Mouse (Mus musculus): ENCODE data around the gene Tlx2.

Tlx2 gene

GRCm38 (mm10) chr6:83092416-83093127 lies 22.5 kb upstream of the Tlx2 start:
- DNase-seq (ENCODE audit: low spot score in 2 of 2): no peak

GRCm38 (mm10) chr6:83087926-83088260 lies 17.8 kb upstream of the Tlx2 start:
- DNase-seq (ENCODE audit: low spot score in 2 of 2): no peak

GRCm38 (mm10) chr6:83087205-83087925 lies 17.3 kb upstream of the Tlx2 start:
- DNase-seq (ENCODE audit: low spot score in 2 of 2): no peak

- no peak for DNase-seq (ENCODE audit: low spot score in 2 of 2)
Measured at GRCm38 (mm10) chr6:83086121-83087035, 16.3 kb upstream of the Tlx2 start, which contains the start of gene Lbx2. Lbx2 (plus strand) TSS chr6:83086367.

GRCm38 (mm10) chr6:83084477-83084876 lies 14.4 kb upstream of the Tlx2 start:
- DNase-seq (ENCODE audit: low spot score in 2 of 2): no peak

- no peak for DNase-seq (ENCODE audit: low spot score in 2 of 2)
Measured at GRCm38 (mm10) chr6:83083497-83083896, 13.4 kb upstream of the Tlx2 start.

GRCm38 (mm10) chr6:83080210-83080609 lies 10.1 kb upstream of the Tlx2 start:
- no peak for DNase-seq (ENCODE audit: low spot score in 2 of 2)

- peak; percentile 93 to 99 for DNase-seq (ENCODE audit: low spot score in 2 of 2)
Measured at GRCm38 (mm10) chr6:83078324-83078858, 8.3 kb upstream of the Tlx2 start.

- DNase-seq (ENCODE audit: low spot score in 2 of 2): peak in 1 of 2 experiments; percentile 49
Measured at GRCm38 (mm10) chr6:83077630-83078323, 7.7 kb upstream of the Tlx2 start, which contains the start of gene Pcgf1. Pcgf1 (plus strand) TSS chr6:83077869.

GRCm38 (mm10) chr6:83074979-83075378 lies 4.9 kb upstream of the Tlx2 start:
- no peak for DNase-seq (ENCODE audit: low spot score in 2 of 2)

GRCm38 (mm10) chr6:83071220-83071619 lies 1.1 kb upstream of the Tlx2 start:
- DNase-seq (ENCODE audit: low spot score in 2 of 2): no peak

- no peak for DNase-seq (ENCODE audit: low spot score in 2 of 2)
Measured at GRCm38 (mm10) chr6:83070311-83071219, 472 bp upstream of the Tlx2 start.

- no peak for DNase-seq (ENCODE audit: low spot score in 2 of 2)
Measured at GRCm38 (mm10) chr6:83069488-83070246, 426 bp downstream of the Tlx2 start.

GRCm38 (mm10) chr6:83068706-83069487 lies 1.2 kb downstream of the Tlx2 start:
- DNase-seq (ENCODE audit: low spot score in 2 of 2): no peak

- DNase-seq (ENCODE audit: low spot score in 2 of 2): no peak
Measured at GRCm38 (mm10) chr6:83068221-83068620, 1.9 kb downstream of the Tlx2 start.

GRCm38 (mm10) chr6:83066441-83066840 lies 3.7 kb downstream of the Tlx2 start:
- no peak for DNase-seq (ENCODE audit: low spot score in 2 of 2)

- DNase-seq (ENCODE audit: low spot score in 2 of 2): no peak
Measured at GRCm38 (mm10) chr6:83065995-83066394, 4.1 kb downstream of the Tlx2 start.

- DNase-seq (ENCODE audit: low spot score in 2 of 2): no peak
Measured at GRCm38 (mm10) chr6:83058725-83059124, 11.4 kb downstream of the Tlx2 start.

GRCm38 (mm10) chr6:83057790-83058189 lies 12.3 kb downstream of the Tlx2 start, which contains the start of gene Dqx1:
Dqx1 (plus strand) TSS chr6:83057844.
- DNase-seq (ENCODE audit: low spot score in 2 of 2): peak in 1 of 2 experiments; percentile 44
